Mouse (Mus musculus): Measurements from ENCODE around the gene Mrpl30.

Mrpl30 gene

GRCm38 (mm10) chr1:37890025-37890652, at the start of gene Mrpl30, which contains the start of gene Mitd1:
Gene Mrpl30 (plus strand): TSS chr1:37890477.
Gene Mitd1 (minus strand): TSS chr1:37890411.
- peak; percentile 91 for DNase-seq

- DNase-seq = no peak
Measured at GRCm38 (mm10) chr1:37846878-37847277, 43.4 kb upstream of the Mrpl30 start.

- DNase-seq = no peak
Measured at GRCm38 (mm10) chr1:37850696-37851095, 39.6 kb upstream of the Mrpl30 start.

DNA sequence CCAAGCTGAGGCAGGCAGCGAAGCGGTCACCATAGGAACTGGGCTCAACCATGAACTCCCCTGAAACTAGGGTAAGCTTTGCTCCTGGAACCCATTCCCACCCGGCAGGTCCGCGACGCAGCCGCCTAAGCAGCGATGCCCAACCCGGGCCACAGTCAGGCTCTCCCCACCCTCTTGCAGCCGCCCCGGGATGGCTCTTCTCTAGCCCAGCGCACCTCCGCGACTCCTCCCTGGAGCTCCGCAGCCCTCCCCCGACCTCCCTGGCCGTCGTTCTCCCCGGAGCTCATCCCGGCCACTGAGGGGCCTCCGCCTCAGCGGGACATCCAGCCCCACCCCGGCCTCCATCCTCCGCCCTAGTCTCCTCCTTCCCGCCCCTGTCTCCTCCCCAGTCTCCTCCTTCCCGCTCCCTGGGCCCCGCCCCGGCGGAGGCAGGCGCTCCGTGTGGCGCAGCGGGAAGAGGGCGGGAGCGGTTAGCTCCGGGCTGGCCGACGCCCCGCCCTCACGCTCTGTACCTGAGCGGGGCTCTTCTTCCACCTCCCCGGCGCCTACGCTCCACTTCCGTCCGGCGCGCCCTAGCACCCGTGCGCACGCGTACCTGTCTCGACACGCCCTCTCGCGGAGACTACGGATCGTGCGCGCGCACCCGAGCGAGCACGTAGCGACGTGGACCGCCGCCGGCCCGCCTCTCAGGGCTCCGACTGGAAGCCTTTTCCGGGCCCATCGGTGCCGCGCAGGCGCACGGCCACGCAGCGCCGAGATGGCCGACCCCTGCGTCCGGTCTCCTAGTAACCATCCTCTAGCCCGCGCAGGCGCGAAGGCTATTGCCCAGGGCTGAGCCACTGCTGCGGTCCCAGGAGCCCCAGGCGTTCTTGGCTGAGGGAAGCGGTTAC, 25.5 kb upstream of the Mrpl30 start:
- peak; percentile 100 for DNase-seq

GRCm38 (mm10) chr1:37865401-37866215, 24.7 kb upstream of the Mrpl30 start:
- no peak for DNase-seq

GRCm38 (mm10) chr1:37866286-37866685, 24.0 kb upstream of the Mrpl30 start, which contains the start of gene Tsga10:
Gene Tsga10 (minus strand): TSS chr1:37866429.
- no peak for DNase-seq

- no peak for DNase-seq
Measured at GRCm38 (mm10) chr1:37867056-37867455, 23.2 kb upstream of the Mrpl30 start.

DNA sequence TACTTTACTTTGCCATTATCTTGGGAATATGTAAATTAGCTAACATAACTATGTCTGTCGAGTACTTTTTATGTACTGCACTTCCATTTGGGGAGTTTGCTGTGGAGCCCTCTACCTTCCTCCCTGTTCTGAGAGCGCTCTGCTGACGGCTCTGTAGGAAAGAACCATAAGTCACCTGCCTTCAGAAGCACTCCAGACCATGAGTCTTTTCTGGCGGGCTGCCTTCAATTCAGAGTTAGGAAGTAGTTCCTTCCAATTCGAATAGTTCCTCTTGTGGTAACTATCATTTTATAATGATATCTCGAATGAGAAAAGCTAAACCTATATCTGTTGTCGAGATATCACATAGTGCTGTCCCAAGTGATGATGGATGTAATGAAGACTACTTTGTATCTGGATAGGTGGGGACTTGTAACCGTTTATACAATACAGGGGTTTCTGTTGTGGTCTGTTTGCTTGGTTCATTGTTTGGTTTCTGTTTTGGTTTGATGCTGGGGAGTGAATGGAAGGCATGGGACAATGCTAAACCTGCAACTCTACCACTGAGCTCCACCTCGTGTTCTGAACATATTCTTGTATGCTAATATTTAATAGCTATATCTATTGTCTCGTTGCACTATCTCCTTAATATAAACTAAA, 22.5 kb upstream of the Mrpl30 start:
- DNase-seq = no peak

GRCm38 (mm10) chr1:37868640-37869039, 21.6 kb upstream of the Mrpl30 start:
- DNase-seq = no peak

GRCm38 (mm10) chr1:37869362-37869761, 20.9 kb upstream of the Mrpl30 start:
- no peak for DNase-seq

GRCm38 (mm10) chr1:37871704-37872103, 18.6 kb upstream of the Mrpl30 start, which contains the start of gene Lipt1:
Gene Lipt1 (plus strand): TSS chr1:37871738.
- DNase-seq = no peak

GRCm38 (mm10) chr1:37872131-37873067, 17.9 kb upstream of the Mrpl30 start:
- peak; percentile 89 for DNase-seq

GRCm38 (mm10) chr1:37873157-37873556, 17.1 kb upstream of the Mrpl30 start:
- DNase-seq = no peak

DNA sequence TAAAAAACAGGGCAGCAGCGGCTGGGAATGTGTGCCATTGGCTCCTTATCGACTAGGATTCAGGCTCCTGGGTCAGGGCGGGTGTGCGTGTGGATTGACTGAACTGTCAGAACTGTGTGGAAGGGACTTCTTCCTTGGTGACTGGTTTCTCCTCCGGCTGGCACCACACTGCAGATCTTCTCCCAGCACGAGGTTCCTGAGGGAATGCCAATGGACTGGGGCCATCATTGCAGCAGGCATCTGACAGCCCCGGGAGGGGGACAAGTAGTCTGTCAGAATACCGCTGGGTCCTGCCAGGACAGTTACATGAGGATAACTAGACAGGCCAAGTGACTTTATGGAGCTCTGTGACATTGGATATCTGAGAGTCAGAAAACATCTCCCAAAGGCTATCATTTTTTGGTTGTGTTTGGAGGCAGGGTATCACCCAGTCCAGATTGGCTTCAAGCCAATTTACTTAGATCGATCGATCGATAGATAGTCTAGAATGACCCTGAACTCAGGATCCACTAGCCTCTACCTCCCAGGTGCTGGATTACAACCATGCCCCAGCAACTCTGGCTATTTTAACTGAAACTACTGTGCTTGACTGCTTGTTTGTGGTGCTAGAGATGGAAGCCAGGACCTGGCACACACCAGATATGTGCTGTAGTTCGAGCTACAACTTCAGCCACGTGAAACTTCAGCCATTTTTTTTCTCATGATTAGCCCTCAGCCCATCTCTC, 12.4 kb upstream of the Mrpl30 start:
- DNase-seq = no peak

DNA sequence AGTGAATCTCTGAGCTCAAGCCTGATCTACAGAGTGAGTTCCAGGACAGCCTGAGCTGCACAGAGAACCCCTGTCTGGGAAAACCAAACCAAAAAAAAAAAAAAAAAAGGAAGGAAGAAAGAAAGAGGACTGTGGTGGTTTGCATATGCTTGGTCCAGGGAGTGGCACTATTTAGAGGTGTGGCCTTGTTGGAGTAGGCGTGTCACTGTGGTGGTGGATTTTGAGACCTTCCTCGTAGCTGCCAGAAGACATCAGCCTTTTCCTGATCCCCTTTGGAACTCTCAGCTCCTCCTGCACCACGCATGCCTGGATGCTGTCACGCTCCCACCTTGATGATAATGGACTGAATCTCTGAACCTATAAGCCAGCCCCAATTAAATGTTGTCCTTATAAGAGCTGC, 6.9 kb upstream of the Mrpl30 start:
- DNase-seq = no peak

GRCm38 (mm10) chr1:37884451-37884850, 5.8 kb upstream of the Mrpl30 start:
- no peak for DNase-seq

DNA sequence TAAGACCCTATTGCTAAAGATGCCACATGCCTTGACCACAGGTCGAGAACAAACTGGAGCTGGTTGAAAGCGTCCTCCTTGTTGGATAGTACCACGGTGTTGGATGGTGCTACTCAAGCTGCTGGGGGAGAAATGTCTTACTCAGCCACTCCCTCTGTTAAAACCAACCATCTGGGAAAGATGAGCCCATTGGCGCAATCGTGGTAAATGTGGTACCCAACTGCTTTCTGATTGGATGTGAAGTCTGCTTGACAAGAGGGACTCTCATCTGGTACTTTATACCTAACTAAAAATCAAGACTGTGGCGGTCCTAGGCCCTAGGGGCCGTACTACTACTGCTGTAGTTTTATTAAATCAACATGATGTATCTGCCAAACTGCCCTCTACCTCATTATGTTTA, 1.1 kb upstream of the Mrpl30 start:
- no peak for DNase-seq

- no peak for DNase-seq
Measured at GRCm38 (mm10) chr1:37891400-37891799, 1.1 kb downstream of the Mrpl30 start.

DNA sequence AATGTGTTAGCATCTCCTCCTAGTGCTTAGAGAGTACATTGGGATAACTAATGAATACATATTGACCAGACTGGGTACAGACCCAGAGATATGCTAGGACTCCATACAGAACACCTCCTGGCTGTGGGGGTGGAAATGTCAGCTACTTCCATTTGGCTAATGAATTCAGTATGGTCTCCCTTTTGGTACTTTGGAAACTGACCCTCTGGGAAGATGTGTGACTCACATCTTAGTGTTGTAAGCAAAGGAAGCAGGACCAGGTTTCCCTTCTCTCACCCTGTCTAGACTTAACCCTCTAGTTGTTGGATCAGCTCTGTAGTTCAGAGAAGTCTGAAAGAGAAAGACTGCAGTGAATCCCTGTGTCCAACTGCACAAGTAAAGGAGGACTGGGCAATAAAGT, 4.3 kb downstream of the Mrpl30 start:
- no peak for DNase-seq

DNA sequence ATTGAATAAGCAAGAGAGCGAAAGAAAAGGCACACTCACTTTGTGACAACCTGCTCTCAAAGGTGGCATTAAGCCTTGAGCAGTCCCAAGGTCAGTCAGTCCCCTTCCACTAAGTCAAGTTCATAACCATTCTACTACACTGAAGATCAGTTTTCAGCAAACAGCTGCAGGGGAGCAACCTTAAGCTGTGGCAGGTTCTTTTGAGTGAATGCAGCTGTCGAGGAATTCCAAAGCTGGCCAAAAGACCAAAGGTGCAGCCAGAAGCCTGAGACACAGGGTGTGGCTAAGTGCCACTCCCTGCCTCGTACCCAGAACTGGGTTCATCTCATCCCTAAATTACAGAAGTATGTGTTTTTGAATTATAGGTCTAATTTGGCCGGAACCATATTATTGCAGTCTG, 9.5 kb downstream of the Mrpl30 start:
- no peak for DNase-seq

DNA sequence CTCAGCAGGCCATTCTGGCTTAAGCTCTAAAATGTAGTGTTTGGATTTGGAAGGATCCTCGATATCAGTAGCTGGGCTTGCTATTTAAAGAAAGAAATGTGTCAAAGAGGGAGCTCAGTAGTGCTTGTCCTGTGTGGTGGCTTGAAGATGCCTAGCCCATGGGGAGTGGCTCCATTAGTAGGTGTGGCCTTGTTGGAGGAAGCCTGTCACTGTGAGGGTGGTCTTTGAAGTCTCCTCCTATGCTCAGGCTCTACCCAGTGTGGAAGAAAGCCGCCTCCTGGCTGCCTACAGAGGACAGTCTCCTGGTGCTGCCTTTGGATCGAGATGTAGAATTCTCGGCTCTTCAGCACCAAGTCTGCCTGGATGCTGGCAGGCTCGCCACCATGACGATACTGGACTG, 10.0 kb downstream of the Mrpl30 start:
- DNase-seq = no peak

Data from right cerebral cortex, adult 18-20 months (tissue).